Mouse (Mus musculus): ENCODE results near the gene Rsbn1.

Rsbn1 gene

GRCm38 (mm10) chr3:103948666-103949065, 34.7 kb downstream of the Rsbn1 start:
- DNase-seq (ENCODE audit: inconsistent ontology term) = no peak

- no peak for DNase-seq (ENCODE audit: inconsistent ontology term)
Observed at GRCm38 (mm10) chr3:103960622-103961021, 46.7 kb downstream of the Rsbn1 start.

- no peak for DNase-seq (ENCODE audit: inconsistent ontology term)
Observed at GRCm38 (mm10) chr3:103967231-103967630, 53.3 kb downstream of the Rsbn1 start.

GRCm38 (mm10) chr3:103967861-103968691, 54.2 kb downstream of the Rsbn1 start, which contains the start of gene Phtf1:
Phtf1 (plus strand) TSS chr3:103968110.
- peak; percentile 94 for DNase-seq (ENCODE audit: inconsistent ontology term)

- peak; percentile 77 for DNase-seq (ENCODE audit: inconsistent ontology term)
Observed at GRCm38 (mm10) chr3:103968701-103969100, 54.8 kb downstream of the Rsbn1 start.

GRCm38 (mm10) chr3:103971157-103971556, 57.2 kb downstream of the Rsbn1 start:
- no peak for DNase-seq (ENCODE audit: inconsistent ontology term)

- DNase-seq (ENCODE audit: inconsistent ontology term) = peak; percentile 65
Observed at GRCm38 (mm10) chr3:103984556-103984955, 70.6 kb downstream of the Rsbn1 start.

GRCm38 (mm10) chr3:103985194-103985593, 71.3 kb downstream of the Rsbn1 start:
- DNase-seq (ENCODE audit: inconsistent ontology term) = no peak

GRCm38 (mm10) chr3:103987831-103988432, 74.0 kb downstream of the Rsbn1 start:
- DNase-seq (ENCODE audit: inconsistent ontology term) = peak; percentile 82

- no peak for DNase-seq (ENCODE audit: inconsistent ontology term)
Observed at GRCm38 (mm10) chr3:103989352-103989751, 75.4 kb downstream of the Rsbn1 start.

- no peak for DNase-seq (ENCODE audit: inconsistent ontology term)
Observed at GRCm38 (mm10) chr3:103991271-103991670, 77.4 kb downstream of the Rsbn1 start.

- no peak for DNase-seq (ENCODE audit: inconsistent ontology term)
Observed at GRCm38 (mm10) chr3:103998724-103999123, 84.8 kb downstream of the Rsbn1 start.

- DNase-seq (ENCODE audit: inconsistent ontology term) = no peak
Observed at GRCm38 (mm10) chr3:104006896-104007466, 93.1 kb downstream of the Rsbn1 start.

GRCm38 (mm10) chr3:104007479-104007878, 93.6 kb downstream of the Rsbn1 start:
- DNase-seq (ENCODE audit: inconsistent ontology term) = peak; percentile 76

- no peak for DNase-seq (ENCODE audit: inconsistent ontology term)
Observed at GRCm38 (mm10) chr3:104009924-104010662, 96.2 kb downstream of the Rsbn1 start.

GRCm38 (mm10) chr3:104011972-104012371, 98.1 kb downstream of the Rsbn1 start:
- no peak for DNase-seq (ENCODE audit: inconsistent ontology term)
